Mouse (Mus musculus) G1E-ER4 (cell line): Measurements from ENCODE around the gene Phf19. TPM values are rescaled to one million over a fixed set of nuclear protein-coding genes. Genes with fewer than 3 reads are reported as not detected.

Source experiments
- GATA1 ChIP-seq: IDR thresholded peaks from one replicate; pipeline ENCODE4 v1.8.0; 2012; ENCODE audit warnings: low read length, inconsistent platforms
- polyA plus RNA-seq: library from polyadenylated mRNA; stranded (reverse); fragments of >175 nt; gene quantifications from 2 replicates; pipeline ENCODE4 v1.2.3, GENCODE M21; 2012

Phf19 gene
- not detected in 2 replicates for polyA plus RNA-seq

- TF ChIP-seq GATA1, result no peak
Measured at GRCm38 (mm10) chr2:34913218-34914068, at the start of gene Phf19. Phf19 (minus strand) TSS chr2:34914026.

GRCm38 (mm10) chr2:34963371-34963956 is 49.6 kb upstream of the Phf19 start:
- TF ChIP-seq GATA1, result no peak

GRCm38 (mm10) chr2:34962893-34963292 is 49.1 kb upstream of the Phf19 start:
- no peak for TF ChIP-seq GATA1

- no peak for TF ChIP-seq GATA1
Measured at GRCm38 (mm10) chr2:34962211-34962610, 48.4 kb upstream of the Phf19 start.

GRCm38 (mm10) chr2:34961481-34962036 is 47.7 kb upstream of the Phf19 start, which contains the start of gene Traf1:
Traf1 (minus strand) TSS chr2:34961772.
- TF ChIP-seq GATA1, result no peak

- TF ChIP-seq GATA1, result no peak
Measured at GRCm38 (mm10) chr2:34960966-34961365, 47.1 kb upstream of the Phf19 start.

- TF ChIP-seq GATA1, result no peak
Measured at GRCm38 (mm10) chr2:34960466-34960865, 46.6 kb upstream of the Phf19 start.

GRCm38 (mm10) chr2:34958582-34958981 is 44.8 kb upstream of the Phf19 start:
- no peak for TF ChIP-seq GATA1

GRCm38 (mm10) chr2:34958036-34958435 is 44.2 kb upstream of the Phf19 start:
- TF ChIP-seq GATA1, result no peak

- TF ChIP-seq GATA1, result no peak
Measured at GRCm38 (mm10) chr2:34957405-34957804, 43.6 kb upstream of the Phf19 start.

- no peak for TF ChIP-seq GATA1
Measured at GRCm38 (mm10) chr2:34956941-34957340, 43.1 kb upstream of the Phf19 start.

- TF ChIP-seq GATA1, result no peak
Measured at GRCm38 (mm10) chr2:34954344-34954743, 40.5 kb upstream of the Phf19 start.

- no peak for TF ChIP-seq GATA1
Measured at GRCm38 (mm10) chr2:34953547-34954116, 39.8 kb upstream of the Phf19 start.

GRCm38 (mm10) chr2:34953018-34953417 is 39.2 kb upstream of the Phf19 start:
- no peak for TF ChIP-seq GATA1

- no peak for TF ChIP-seq GATA1
Measured at GRCm38 (mm10) chr2:34951469-34951868, 37.6 kb upstream of the Phf19 start.

GRCm38 (mm10) chr2:34948622-34949021 is 34.8 kb upstream of the Phf19 start:
- TF ChIP-seq GATA1, result no peak
